Mouse (Mus musculus) c-Kit-positive CD71-positive TER-119-positive erythroid progenitor cells, embryonic 14.5 days (primary cell): Measurements from ENCODE around the gene Dtx2.
"Not testable (repeated sequence)": the region's sequence is repeated elsewhere in the genome, so short reads cannot be mapped to it uniquely, and the experiment has no call there.

ENCODE experiments used
- DNase-seq: peaks from one replicate; pipeline ENCODE4 v3.0.0-alpha.2; 2013; ENCODE audit warnings: low spot score

Dtx2 gene

DNA sequence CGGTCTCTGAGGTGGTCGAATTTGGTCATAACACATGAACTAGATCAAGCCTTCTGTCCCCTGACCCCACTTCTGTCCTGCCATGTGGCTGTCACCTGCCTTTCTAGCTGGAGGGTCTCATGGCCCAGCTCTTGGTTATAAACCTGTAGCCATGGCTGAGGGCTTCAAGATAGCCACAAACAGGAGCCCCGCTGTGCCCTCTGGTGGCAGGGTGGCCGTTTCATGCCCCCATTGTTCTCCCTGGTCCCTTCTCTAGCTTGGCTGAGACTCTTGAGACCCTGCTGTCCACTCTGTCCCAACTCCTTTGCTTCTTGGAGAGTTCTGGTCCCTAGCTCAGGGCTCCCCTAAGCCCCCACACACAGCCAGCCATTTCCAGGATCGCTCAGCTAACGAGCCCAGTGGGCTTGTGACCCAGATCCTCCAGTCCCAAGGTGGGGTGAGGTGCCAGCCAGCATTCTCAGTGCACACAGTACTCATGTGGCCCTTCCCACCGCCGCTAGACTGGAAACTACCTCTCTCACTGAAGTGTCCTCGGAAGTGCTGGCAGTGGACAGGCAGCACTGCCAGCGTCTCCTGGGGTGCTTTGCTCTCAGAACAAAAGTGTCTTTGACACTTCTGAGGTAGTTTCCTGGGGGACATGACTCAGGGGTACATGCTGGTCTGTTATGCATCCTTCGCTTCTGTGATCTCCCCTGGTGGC lies 33.2 kb downstream of the Dtx2 start:
- no peak for DNase-seq

DNA sequence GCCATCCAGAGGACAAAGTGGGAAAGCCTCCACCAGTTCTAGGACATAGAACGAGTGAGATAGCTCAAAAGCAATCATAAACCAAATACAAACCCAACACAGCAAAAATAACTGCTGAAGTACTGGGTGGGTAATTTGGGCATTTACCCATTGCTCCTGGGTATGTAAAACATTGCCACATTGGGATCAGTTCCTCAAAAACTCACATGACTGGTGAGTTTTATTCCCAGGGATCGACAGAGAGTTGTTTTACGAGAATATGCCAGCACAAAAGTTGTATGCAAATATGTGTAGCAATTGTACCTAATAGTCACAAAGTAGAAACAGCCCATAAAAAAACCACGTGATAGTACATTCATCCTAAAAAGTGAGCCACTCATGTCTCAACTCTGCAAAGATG lies 40.3 kb downstream of the Dtx2 start:
- DNase-seq: no peak

DNA sequence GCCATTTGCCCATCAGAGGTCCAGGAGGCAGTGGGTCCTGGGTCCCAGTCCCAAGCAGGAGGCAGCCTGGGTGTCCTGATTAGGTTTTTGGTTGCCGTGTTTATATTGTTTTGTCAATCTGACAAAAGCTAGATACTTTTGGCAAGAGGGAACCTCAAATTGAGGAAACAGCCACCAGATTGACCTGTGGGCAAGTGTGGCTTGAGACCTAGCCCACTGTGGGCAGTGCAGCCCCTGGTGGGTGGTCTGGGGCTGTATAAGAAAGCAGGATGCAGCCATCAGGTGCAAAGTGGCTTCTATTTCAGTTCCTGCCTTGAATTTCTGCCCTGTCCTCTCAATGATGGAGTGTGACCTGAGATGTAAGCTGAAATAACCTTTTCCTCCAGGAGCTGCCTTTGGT lies 40.7 kb downstream of the Dtx2 start:
- DNase-seq: no peak

DNA sequence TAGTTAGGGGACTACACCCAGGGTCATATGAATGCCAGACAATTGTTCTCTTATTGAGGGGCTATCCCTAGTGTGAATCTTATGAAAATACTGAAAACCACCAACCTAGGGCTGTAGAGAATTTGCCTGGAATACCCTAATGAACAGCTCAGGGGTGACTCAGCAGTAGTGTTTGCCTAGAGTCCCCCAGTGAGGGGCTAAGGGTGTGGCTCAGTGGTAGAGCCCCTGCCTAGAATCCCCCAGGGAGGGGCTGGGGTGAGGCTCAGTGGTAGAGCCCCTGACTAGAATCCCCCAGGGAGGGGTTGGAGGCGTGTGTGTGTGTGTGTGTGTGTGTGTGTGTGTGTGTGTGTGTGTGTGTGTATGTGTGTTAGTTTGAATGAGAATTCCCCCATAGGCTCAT lies 42.1 kb downstream of the Dtx2 start:
- DNase-seq: no peak

DNA sequence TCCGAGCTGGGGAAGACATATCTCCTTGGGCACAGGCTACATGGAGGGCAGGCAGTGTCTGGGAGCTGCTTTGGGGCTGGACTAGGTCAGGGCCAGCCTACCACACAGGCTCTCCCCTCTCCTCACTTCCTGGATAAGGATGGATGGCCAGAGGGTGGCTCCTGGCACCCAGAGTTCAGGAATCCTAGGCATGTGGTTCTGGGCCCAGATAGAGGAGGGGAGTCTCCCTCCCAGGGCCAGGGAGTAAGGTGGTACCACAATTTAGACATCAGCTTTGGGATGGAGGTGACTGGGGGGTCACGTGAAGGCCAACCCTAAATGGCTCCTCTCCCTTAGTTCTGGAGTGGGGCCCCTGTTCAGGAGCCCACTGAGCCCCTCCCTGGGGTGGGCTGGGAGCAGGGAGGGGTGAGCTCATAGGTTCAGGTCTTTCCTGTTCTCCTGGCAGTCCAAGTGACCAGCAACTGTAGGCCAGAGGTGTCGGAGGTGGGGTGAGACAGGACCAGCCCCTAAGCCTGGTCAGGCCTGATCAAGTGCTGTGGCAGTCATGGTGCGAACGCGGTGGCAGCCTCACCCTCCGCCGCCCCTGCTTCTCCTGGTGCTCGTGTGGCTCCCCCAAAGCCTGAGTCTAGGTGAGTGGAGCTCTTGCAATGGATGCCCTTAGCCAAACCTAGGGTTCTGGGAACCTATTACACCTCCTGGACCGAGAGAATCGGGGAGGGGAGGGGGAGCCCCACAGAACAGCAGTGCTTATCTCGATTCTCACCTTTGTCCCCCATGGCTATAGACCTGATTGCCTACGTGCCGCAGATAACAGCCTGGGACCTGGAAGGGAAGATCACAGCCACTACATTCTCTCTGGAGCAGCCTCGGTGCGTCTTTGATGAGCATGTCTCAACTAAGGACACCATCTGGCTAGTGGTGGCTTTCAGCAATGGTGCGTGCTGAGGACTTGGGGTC lies 43.9 kb downstream of the Dtx2 start, which contains the start of gene Upk3b:
Gene Upk3b, plus strand, starts transcription at position 239 of the 957 bp plus-strand sequence.
- no peak for DNase-seq

DNA sequence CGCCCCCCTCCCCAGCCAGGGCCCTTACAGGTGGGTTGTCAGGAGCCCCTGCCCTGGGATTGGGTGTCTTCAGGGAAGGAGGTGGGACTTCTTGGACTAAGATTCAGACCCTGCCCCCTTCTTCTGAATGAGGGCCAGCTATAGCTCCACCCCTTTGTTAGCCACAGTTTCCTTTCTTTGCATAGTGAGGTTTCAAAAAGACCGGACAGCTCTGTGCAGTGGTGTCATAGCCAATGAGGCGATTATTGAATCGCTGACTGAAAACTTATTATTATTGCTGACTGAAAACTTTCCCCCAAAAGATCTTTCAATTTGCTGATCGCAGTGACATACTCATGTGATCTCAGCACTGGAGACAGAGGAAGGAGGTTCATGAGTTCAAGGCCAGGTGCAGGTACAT lies 45.6 kb downstream of the Dtx2 start:
- no peak for DNase-seq

DNA sequence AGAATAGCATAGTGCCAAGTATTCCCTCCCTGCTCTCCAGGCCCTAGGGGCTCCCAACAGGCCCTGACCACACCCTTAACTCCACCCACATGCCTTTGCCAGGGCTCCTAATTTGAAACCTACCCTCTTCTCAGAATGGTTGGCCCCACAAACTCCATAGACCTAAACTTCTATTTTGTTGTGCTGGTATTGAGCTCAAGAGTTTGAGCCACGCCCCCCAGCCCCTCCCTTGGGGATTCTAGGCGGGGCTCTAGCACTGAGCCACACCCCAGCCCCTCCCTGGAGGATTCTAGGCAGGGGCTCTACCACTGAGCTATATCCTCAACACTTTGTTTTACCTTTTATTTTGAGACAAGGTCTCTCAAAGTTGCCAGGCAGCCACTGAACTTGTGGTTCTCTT lies 46.7 kb downstream of the Dtx2 start:
- peak; percentile 21 for DNase-seq

DNA sequence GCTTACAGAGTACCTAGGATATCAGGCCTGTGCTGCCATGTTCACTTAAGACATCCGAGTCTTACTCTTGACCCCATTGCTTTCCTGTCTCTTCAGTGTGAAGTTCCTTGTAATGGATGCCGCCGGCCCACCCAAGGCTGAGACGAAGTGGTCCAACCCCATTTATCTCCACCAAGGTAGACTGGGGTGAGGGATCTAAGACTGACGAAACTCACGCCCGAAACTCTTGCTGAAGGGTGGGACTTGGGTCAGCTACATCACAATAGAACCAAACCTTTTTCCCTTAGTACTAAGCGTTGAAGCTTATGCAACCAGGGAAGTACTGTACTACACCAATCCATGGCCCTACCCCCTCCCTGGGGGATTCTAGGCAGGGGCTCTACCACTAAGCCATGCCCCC lies 47.1 kb downstream of the Dtx2 start:
- no peak for DNase-seq

DNA sequence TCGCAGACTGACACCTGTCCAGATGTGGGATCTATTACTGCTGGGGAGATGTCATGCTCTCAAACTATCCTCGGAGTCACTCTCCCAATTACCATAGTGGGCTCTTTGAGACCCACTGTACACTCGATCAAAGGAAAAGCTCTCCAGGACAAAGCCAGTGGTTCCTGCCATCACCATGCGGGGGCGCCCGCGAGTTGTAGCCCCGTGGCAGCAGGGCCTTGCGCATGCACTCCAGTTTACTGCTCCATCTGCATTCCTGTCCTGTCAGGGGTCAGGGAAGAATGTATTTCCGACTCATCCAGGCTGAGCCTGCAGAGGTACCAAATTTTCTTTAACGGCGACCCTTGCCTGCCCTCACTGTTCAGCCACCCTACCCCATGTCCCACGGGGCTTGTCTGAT lies 50.3 kb downstream of the Dtx2 start:
- DNase-seq: no peak

DNA sequence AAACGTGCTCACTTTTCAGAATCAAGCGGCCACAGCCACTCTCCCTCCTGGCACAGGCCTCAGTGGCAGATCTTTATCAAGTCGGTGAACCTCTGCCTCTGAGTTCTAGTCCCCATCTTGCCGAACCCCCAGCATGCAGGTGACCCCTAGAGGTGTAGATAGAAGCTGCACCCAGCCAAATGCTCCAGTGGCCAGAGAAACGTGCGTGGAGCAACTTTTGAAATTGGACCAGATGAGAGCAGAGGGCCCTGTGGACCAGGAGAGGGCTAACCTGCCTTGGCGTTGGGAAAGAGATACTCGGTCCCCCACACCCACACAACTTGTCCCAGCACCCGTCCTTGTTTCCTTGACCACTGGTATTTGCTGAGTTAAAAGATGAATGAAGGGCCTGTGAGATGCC lies 50.8 kb downstream of the Dtx2 start:
- DNase-seq: no peak

DNA sequence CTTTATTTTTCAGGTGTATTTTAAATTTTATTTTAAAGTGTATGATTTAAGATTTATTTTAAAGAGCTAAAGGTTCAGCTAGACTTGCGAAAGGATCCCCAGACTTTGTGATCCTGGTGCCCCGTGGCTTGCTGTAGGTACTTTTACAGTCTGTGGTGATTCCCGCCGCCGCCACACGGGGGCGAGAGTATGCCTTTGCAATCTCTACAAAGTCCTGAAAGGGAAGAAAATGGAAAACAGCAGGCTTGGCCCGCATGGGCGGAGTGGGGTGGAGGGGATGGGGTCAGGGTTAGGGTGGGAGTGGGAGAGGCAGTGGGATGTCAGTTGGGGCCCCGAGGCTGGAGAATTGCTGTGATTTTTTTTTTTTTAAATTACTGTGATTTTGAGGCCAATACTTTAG lies 51.4 kb downstream of the Dtx2 start:
- peak; percentile 65 for DNase-seq

DNA sequence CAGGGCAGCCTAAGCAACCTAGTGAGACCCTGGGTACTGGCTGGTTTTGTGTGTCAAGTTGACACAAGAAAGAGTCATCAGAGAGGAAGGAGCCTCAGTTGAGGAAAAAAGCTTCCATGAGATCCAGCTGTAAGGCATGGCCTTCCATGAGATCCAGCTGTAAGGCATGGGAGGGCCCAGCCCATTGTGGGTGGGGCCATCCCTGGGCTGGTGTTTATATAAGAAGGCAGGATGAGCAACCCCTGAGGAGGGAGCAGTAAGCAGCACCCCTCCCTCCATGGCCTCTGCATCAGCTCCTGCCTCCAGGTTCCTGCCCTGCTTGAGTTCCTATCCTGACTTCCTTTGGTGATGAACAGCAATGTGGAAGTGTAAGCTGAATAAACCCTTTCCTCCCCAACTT lies 53.9 kb downstream of the Dtx2 start:
- not testable (repeated sequence) for DNase-seq

DNA sequence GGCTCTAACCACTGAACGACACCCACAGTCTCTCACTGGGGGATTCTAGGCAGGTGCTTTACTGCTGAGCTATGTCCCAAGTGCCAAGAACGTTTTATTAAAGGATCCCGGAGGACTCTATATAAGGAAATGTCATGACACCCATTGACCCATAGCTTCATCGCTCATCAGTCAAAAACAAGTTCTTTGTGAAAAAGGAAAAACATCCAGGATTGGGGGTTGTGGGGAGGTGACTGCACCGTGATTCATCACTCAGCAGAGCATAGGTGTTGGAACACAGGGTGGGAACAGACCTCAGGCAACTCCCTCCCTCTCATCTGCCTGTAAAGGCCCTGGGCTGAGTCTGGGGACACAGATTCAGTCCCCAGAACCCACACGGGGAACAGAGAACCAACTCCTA lies 55.3 kb downstream of the Dtx2 start:
- DNase-seq: no peak

DNA sequence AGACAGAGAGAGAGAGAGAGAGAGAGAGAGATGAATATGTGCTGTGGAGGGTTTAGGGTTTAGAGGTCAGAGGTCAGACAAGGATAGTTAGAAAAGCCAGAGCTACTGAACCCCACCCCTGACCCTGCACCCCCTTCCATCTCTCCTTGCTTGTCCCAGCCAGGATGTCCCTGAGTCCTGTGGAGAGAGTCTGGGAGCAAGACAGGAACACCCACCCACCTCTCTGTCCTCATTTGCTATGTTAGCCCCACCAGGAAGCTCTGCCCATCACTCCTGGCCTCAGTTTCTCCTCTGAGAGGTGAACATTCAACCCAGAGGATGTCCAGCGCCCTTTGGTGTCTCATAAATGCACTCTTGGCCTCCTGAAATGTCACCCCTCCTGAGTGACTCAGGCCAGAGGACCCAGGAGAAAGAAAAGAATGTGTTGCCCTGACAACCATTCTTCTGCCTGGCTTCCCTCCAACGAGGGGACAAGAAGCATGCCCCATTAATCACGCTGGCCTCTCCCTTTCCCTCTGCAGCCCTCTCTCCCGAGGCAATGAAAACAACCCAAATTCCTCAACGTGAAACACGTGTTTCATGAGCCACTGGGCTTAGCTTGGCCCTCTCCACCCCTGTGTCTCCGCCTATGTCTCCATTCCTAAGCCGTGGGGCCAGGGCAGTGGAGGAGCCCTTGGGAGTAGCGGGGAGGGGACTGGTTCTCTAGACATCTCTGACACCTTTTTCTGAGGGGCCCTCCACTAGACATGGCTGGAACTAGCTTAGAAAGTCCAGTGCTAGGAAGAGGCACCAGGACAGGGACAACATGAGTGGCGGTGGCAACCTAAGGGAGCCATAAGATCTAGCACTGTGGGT lies 56.9 kb downstream of the Dtx2 start:
- no peak for DNase-seq

DNA sequence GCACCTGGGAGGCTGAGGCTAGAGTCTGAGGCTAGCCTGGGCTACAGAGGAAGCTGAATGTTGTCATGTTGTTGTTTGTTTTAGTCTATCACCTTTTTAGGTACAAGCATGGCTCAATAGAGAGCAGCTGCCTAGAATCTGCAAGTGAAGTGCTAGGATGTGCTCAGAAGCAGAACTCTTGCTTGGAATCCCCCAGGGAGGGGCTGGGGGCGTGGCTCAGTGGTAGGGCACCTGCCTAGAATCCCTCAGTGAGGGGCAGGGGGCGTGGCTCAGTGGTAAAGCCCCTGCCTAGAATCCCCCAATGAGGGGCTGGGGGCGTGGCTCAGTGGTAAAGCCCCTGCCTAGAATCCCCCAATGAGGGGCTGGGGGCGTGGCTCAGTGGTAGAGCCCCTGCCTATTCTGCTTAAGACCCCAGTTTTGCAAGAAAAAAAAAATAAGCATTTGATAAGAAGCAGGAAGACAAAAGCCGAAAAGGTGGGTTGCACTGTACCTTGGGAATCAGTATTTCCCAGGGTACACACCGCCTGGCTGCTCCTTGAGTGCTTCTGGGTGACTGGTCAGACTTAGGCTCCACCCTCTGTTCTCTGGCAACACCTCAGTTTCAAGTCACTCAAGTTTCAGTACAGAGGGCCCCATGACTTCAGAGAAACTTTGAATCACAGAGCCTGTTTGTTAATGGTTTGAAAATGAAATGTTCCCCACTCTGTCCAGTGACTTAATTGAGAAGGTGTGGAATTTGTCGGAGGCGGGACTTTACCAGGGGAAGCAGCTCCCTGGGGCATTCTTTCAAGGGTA lies 58.5 kb downstream of the Dtx2 start:
- no peak for DNase-seq

DNA sequence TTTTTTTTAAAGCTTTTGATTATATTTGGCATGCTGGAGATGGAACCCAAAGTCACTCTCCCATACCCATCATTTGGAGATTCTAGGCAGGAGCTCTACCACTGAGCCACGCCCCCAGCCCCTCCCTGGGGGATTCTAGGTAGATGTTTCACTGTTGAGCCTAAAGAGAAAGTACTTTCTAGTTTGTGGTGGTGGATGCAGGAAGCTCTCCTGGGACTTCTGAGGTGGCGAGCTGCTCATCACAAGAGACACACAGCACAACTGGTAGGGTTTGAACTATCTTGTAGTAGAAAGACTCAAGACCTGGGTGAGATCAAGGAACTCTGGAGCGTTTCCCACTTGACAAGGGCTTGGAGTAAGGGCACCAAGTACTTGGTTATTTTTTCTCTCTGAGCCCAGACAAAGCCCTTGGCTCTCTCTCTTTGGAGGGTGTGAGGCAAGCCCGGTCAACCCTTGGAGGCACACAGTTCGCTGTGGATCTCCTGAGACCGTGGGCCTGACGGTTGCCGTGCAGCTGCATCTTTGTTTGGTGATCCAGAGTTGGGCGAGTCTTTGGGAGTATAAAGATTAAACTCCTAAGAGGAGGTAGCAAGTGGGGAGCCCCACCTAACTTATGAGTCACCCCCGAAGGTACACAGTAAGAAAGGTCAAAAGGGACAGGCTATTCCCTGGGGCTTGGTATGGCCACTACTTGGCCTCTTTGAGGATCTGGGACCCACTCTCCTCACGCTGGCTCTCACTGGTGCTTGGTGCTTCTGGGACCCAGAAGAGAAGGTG lies 59.9 kb downstream of the Dtx2 start, which contains the start of gene Upk3bl:
Gene Upk3bl, plus strand, starts transcription at position 192 of the 777 bp plus-strand sequence.
- no peak for DNase-seq

DNA sequence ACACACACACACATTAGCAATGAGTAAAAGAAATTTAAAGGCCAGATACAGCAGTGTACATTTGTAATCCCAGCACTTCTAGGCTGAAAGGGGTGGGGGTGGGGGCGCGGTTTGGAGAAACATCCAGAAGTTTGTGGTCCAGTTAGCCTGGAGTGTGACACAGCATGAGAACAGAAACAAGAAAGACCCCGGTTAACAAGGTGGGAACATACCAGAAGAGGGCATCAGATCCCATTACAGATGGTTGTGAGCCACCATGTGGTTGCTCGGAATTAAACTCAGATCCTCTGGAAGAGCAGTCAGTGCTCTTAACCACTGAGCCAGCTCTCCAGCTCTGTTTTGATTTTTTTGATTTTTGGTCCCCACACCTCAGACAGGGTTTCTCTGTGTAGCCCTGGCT lies 61.5 kb downstream of the Dtx2 start:
- no peak for DNase-seq

DNA sequence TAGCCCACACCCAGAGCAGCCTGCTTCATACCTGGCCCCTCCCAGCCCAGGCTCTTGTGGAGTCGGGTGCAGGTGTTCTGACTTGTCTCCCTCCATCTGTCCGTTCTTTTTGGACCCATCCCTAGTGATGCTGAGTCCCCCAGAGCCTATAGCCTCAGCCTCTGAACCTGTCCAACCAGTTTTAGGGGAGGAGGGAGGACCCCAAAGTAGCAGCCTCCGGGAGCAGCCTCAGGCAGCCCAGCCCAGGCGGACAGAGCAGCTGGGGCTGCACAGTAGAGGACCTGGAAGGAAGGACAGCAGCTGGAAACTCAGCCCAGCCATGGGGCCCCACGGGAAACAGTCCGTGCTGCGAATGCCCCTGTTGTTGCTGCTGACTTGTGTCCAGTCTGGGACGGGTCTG lies 62.5 kb downstream of the Dtx2 start:
- no peak for DNase-seq

DNA sequence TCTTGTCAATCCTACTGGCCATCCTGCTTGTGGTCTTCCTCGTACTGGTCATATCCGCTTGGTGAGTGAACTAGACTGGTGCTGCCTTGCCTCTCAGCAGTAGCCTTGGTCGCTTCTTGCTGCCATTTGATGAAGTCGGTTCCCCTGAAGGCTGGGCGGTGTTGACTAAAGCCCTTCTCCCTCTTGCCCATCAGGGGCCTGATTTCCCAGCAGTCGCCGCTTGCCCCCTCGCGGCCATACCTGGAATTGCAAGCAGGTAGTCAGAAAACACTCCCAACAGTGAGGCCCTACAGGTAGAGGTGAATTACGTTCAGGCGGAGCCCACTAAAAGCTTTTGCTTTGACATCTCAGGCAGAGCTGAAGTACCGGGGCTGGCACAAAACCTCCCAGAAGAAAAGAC lies 67.0 kb downstream of the Dtx2 start:
- DNase-seq: peak; percentile 49

DNA sequence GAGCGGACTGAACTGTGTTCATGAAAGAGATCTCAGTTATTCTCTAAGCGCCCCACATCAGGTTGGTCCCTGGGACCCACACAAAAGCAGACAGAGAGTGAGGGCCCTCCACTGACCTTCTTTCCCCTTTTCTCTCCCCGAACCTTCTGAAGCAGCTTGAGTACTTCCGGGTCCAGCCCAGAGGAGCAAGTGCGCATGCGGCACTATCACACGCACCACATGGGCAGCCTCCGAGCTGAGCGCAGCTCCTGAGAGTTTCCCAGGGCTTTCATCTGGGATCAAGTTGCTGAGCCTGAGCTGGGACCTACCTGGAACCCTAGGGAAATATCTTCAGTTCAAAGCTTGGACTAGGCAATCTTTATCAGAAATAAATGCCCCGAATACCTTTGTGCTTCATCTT lies 69.3 kb downstream of the Dtx2 start:
- DNase-seq: no peak
